ENCODE assay signal across 22 mouse cellular contexts in genomic region chr10:88067377-88067776, GRCm38 (mm10). TPM values are rescaled to one million over a fixed set of nuclear protein-coding genes. Genes with fewer than 3 reads are reported as not detected.
DNase-seq lines count a peak whose midpoint lies in the region; ATAC-seq and TF ChIP-seq lines count a peak whose summit lies in the region.
"Had no signal": no experiment of that assay in that cellular context is flagged by ENCODE, and none has a peak within 500 bp of the region (broad histone marks: within the 10 kb centered on the region; RNA-seq: fewer than 3 reads in every experiment).

No protein-coding gene starts in this region.

- H3K79me2 ChIP-seq in CH12.LX (replicated peaks; ENCODE audit: control insufficient read depth, extremely low read depth, insufficient read depth, poor library complexity, severe bottlenecking), result no peaks in the 10 kb centered on the region

- no peak for TF ChIP-seq RAD21 in CH12.LX (IDR thresholded peaks at IDR 0.05; ENCODE audit: low read depth, low read length)

- no peaks in the 10 kb centered on the region for H3K9me3 ChIP-seq in CH12.LX (replicated peaks; ENCODE audit: low read length)
- H3K9me3 ChIP-seq in lung, postnatal 0 days (ENCODE audit: low read length), result no peaks in the 10 kb centered on the region
- H3K9me3 ChIP-seq: G1E had no signal

- no peaks in the 10 kb centered on the region for H3K36me3 ChIP-seq in CH12.LX (replicated peaks in 1 of 2; ENCODE audit: control insufficient read depth in 1 of 2, insufficient read depth in 1 of 2, low read length in 1 of 2)
- no peaks in the 10 kb centered on the region for H3K36me3 ChIP-seq in lung, postnatal 0 days (ENCODE audit: insufficient read depth, low read length)
- H3K36me3 ChIP-seq: G1E had no signal

- TF ChIP-seq POLR2A in CH12.LX (IDR thresholded peaks at IDR 0.05; ENCODE audit: low read depth, low read length), result no peak

- H3K4me2 ChIP-seq in CH12.LX (ENCODE audit: insufficient read depth, low read depth, poor library complexity, severe bottlenecking), result peak overlapping the region; percentile 10; the same call in 1 of the 2 replicates
- no peak overlapping the region for H3K4me2 ChIP-seq in lung, postnatal 0 days (replicated peaks; ENCODE audit: low read depth, low read length)

- TF ChIP-seq CTCF in CH12.LX (conservative IDR thresholded peaks at IDR 0.05 in 1 of 2, IDR thresholded peaks at IDR 0.05 in 1 of 2; ENCODE audit: low read depth in 2 of 2, low read length in 2 of 2), result no peak
- TF ChIP-seq CTCF in lung, postnatal 0 days (IDR thresholded peaks at IDR 0.05), result no peak

- peaks cover 6 to 10% of the 10 kb centered on the region in 2 experiments for H3K4me1 ChIP-seq in CH12.LX (ENCODE audit: control insufficient read depth in 1 of 2, insufficient read depth in 2 of 2)
- H3K4me1 ChIP-seq in lung, postnatal 0 days (ENCODE audit: insufficient read depth, low read depth, low read length), result no peaks in the 10 kb centered on the region

- no peak for TF ChIP-seq EP300 in CH12.LX (IDR thresholded peaks at IDR 0.05; ENCODE audit: low read length)
- TF ChIP-seq EP300 in lung, postnatal 0 days (IDR thresholded peaks at IDR 0.05), result no peak

- H3K9ac ChIP-seq in CH12.LX (ENCODE audit: insufficient read depth, low read depth), result no peak overlapping the region
- no peak overlapping the region for H3K9ac ChIP-seq in lung, postnatal 0 days (replicated peaks; ENCODE audit: low read depth)

- peak; percentile 24 for DNase-seq in CH12.LX (ENCODE audit: extremely low read depth)
- no peak for DNase-seq in lung, postnatal 0 days (ENCODE audit: low spot score)
- DNase-seq: adrenal gland, adult 2 months; adrenal gland, adult 8-10 months; adrenal gland, postnatal 10 days; adrenal gland, postnatal 14 days; adrenal gland, postnatal 25 days; adrenal gland, postnatal 36 days; B cell, adult 2 months; cerebellum, adult 11 months; cerebellum, adult 11-12 months; cerebellum, adult 18-20 months; cerebellum, adult 2 months; cerebellum, adult 8-10 months had no signal

- 75% methylated on average over 3 of the region's 3 CpGs for WGBS in lung, postnatal 0 days

- H3K27ac ChIP-seq in CH12.LX (ENCODE audit: insufficient read depth, low read depth), result no peak overlapping the region
- no peak overlapping the region for H3K27ac ChIP-seq in lung, postnatal 0 days (ENCODE audit: low read length)

- H3K27me3 ChIP-seq in CH12.LX (replicated peaks), result peaks cover 4% of the 10 kb centered on the region
- H3K27me3 ChIP-seq in lung, postnatal 0 days (replicated peaks; ENCODE audit: insufficient read depth, low read length), result no peaks in the 10 kb centered on the region
- H3K27me3 ChIP-seq: Patski had no signal

- dilution Hi-C loops in CH12.LX (cut with MboI; ENCODE audit: extremely low pct_ligation_motif_present, extremely low pct_unique_long_range_greater_than_20kb, low sequenced_read_pairs), result no loop called here

- no peak for ATAC-seq in lung, postnatal 0 days
- ATAC-seq: activated CD4-positive, CD25-positive, alpha-beta regulatory T cell, adult 4 months; CD4-positive, CD25-positive, alpha-beta regulatory T cell, adult 4 months; Patski had no signal

- H3K4me3 ChIP-seq in CH12.LX (replicated peaks in 1 of 3; ENCODE audit: low read depth in 2 of 3, low read length in 2 of 3, poor library complexity in 1 of 3), result no peak overlapping the region
- H3K4me3 ChIP-seq in lung, postnatal 0 days (ENCODE audit: low read depth, low read length), result no peak overlapping the region

- in situ Hi-C loops in CH12.LX (cut with MboI; ENCODE audit: low pct_ligation_motif_present, low pct_unique_long_range_greater_than_20kb, low sequenced_read_pairs), result no loop called here

TF ChIP-seq in CH12.LX, 34 proteins besides CTCF, POLR2A, EP300 and RAD21:
- TF ChIP-seq ZNF384 (IDR thresholded peaks at IDR 0.05; ENCODE audit: low read depth, low read length) (peak; percentile 75), RCOR1 (conservative IDR thresholded peaks at IDR 0.05; ENCODE audit: low read depth, low read length) (no peak), CHD2 (IDR thresholded peaks at IDR 0.05; ENCODE audit: low read length) (no peak), USF1 (IDR thresholded peaks at IDR 0.05; ENCODE audit: low read depth, low read length) (no peak), GABPA (IDR thresholded peaks at IDR 0.05; ENCODE audit: insufficient replicate concordance, low read depth, low read length) (no peak), MEF2A (IDR thresholded peaks at IDR 0.05; ENCODE audit: borderline replicate concordance, low read depth, low read length) (peak; percentile 91), ETS1 (conservative IDR thresholded peaks at IDR 0.05; ENCODE audit: low read depth, low read length) (peak; percentile 46), IRF4 (IDR thresholded peaks at IDR 0.05; ENCODE audit: low read depth, low read length) (peak; percentile 27; the same call in 1 of the 2 replicates), MXI1 (IDR thresholded peaks at IDR 0.05; ENCODE audit: low read depth, low read length) (no peak)

RNA-seq across cellular contexts. Expression of gene Pmch, which starts 23.5 kb away (rescaled TPM):
- 0.17 TPM in 1 of 2 replicates, not detected in the other for total RNA-seq in CH12.LX (2012; rRNA removed)
- not detected in 2 replicates for total RNA-seq in CH12.LX (2014; rRNA removed)
- 0.41 TPM in 1 of 2 replicates, not detected in the other for polyA plus RNA-seq in CH12.LX (2012; ENCODE audit: insufficient read length, low read depth)
- polyA plus RNA-seq in lung, postnatal 0 days (2015; fragmentation: Nextera tagmentation; extraction: Ambion mirVana), result 0.38 and 0.58 TPM in 2 replicates
- total RNA-seq: adrenal gland, adult 18-20 months; adrenal gland, adult 2 months; adrenal gland, adult 8-10 months; adrenal gland, postnatal 10 days; adrenal gland, postnatal 14 days; adrenal gland, postnatal 25 days; adrenal gland, postnatal 36 days; adrenal gland, postnatal 4 days; ES-E14; MEL had no signal
- polyA plus RNA-seq: activated CD4-positive, CD25-positive, alpha-beta regulatory T cell, adult 4 months; adrenal gland, adult 2 months; CD4-positive, CD25-positive, alpha-beta regulatory T cell, adult 4 months; G1E had no signal
